Mouse (Mus musculus) thymus, adult 2 months (tissue): ENCODE data around the gene Ahcyl2.

Experiments used
- CTCF ChIP-seq: fragments of 200-500 bp; IDR thresholded peaks from 2 replicates; pipeline ENCODE4 v1.5.1; 2012; ENCODE audit warnings: mild to moderate bottlenecking, control low read depth, low read length, moderate library complexity, borderline replicate concordance; ENCODE audit not compliant: control insufficient read depth, poor library complexity, insufficient read depth; ENCODE audit errors: extremely low read depth
- POLR2A ChIP-seq: fragments of 200-500 bp; IDR thresholded peaks from 2 replicates; pipeline ENCODE4 v1.6.1; 2012; ENCODE audit warnings: mild to moderate bottlenecking, low read length, control low read depth, moderate library complexity; ENCODE audit not compliant: control insufficient read depth, poor library complexity, insufficient read depth; ENCODE audit errors: extremely low read depth

GRCm38 (mm10) chr6:29913673-29914072, 145.9 kb downstream of the Ahcyl2 start:
- TF ChIP-seq POLR2A (no peak), CTCF (no peak)
